In the genomic region with DNA sequence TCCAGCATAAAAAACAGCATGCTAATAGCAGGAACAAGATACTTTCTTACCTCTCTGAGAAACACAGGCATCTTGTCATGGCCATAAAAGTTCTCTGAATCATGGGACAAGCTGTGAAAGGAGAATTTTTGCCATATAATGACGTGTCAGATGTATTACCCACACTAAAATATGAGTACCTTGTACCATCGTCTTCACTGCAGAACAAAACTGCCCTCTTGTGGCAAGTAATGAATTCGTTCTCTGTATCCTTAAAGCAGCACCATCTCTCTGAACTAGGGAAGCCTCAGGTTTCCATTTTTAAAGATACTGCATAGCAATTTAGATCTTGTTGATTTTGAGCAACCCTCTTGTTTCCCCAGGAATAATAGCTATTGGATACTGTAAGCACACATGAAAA, we compare ENCODE assay signal across 8 mouse cellular contexts.
DNase-seq lines count a peak whose midpoint lies in the region; ATAC-seq and TF ChIP-seq lines count a peak whose summit lies in the region.

No protein-coding gene starts in this region.

- H3K4me3 ChIP-seq in neural tube, embryonic 11.5 days (ENCODE audit: low read depth, low read length): no peak overlapping the region
- no peak overlapping the region for H3K4me3 ChIP-seq in cerebellum, adult 2 months (replicated peaks; ENCODE audit: insufficient read depth, low read depth, low read length)
- H3K4me3 ChIP-seq in limb, embryonic 14.5 days (replicated peaks; ENCODE audit: low read length): no peak overlapping the region

- H3K27ac ChIP-seq in neural tube, embryonic 11.5 days (ENCODE audit: low read depth, low read length): no peak overlapping the region
- no peak overlapping the region for H3K27ac ChIP-seq in cerebellum, adult 2 months (ENCODE audit: insufficient read depth, low read length)
- no peak overlapping the region for H3K27ac ChIP-seq in limb, embryonic 14.5 days (replicated peaks; ENCODE audit: low read depth, low read length)

- peak; percentile 28 for DNase-seq in adrenal gland, postnatal 10 days
- no peak for DNase-seq in adrenal gland, adult 8-10 months
- no peak for DNase-seq in neural tube, embryonic 11.5 days (ENCODE audit: low spot score)
- DNase-seq in neural tube, embryonic 10.5 days (ENCODE audit: extremely low spot score, low spot score): no peak
- DNase-seq in cerebellum, adult 2 months: peak in 1 of 2 experiments; percentile 68
- peak; percentile 3 for DNase-seq in hindlimb bud, embryonic 11.5 days (ENCODE audit: extremely low spot score, low read depth, low spot score)
- DNase-seq in limb, embryonic 14.5 days (ENCODE audit: low spot score): peak; percentile 65
- peak; percentile 12 for DNase-seq in right cerebral cortex, postnatal 25 days

- H3K9ac ChIP-seq in neural tube, embryonic 11.5 days (ENCODE audit: low read length): no peak overlapping the region
- no peak overlapping the region for H3K9ac ChIP-seq in limb, embryonic 14.5 days (ENCODE audit: low read depth, low read length, severe bottlenecking)

- peak; percentile 27; the same call in 1 of the 2 replicates for TF ChIP-seq CTCF in cerebellum, adult 2 months (IDR thresholded peaks at IDR 0.05; ENCODE audit: borderline replicate concordance, insufficient read depth, low read depth, low read length)

- H3K27me3 ChIP-seq in neural tube, embryonic 11.5 days (ENCODE audit: control insufficient read depth, insufficient read depth, low read length): no peaks in the 10 kb centered on the region
- H3K27me3 ChIP-seq in cerebellum, adult 2 months (ENCODE audit: control insufficient read depth, insufficient read depth, low read length): no peaks in the 10 kb centered on the region
- H3K27me3 ChIP-seq in limb, embryonic 14.5 days (ENCODE audit: control insufficient read depth, insufficient read depth, low read length): no peaks in the 10 kb centered on the region

- H3K36me3 ChIP-seq in neural tube, embryonic 11.5 days (ENCODE audit: control insufficient read depth, insufficient read depth, low read length): no peaks in the 10 kb centered on the region
- no peaks in the 10 kb centered on the region for H3K36me3 ChIP-seq in limb, embryonic 14.5 days (ENCODE audit: control insufficient read depth, insufficient read depth, low read length)

- H3K4me2 ChIP-seq in neural tube, embryonic 11.5 days (ENCODE audit: low read depth): no peak overlapping the region
- no peak overlapping the region for H3K4me2 ChIP-seq in limb, embryonic 14.5 days (replicated peaks; ENCODE audit: low read depth, low read length, severe bottlenecking)

- 20% methylated on average over 3 of the region's 3 CpGs for WGBS in neural tube, embryonic 11.5 days
- WGBS in cerebellum, adult 2 months: 4% methylated on average over 3 of the region's 3 CpGs
- 13% methylated on average over 3 of the region's 3 CpGs for WGBS in limb, embryonic 14.5 days

- no peaks in the 10 kb centered on the region for H3K4me1 ChIP-seq in neural tube, embryonic 11.5 days (ENCODE audit: control insufficient read depth, insufficient read depth, low read length)
- H3K4me1 ChIP-seq in cerebellum, adult 2 months (ENCODE audit: control insufficient read depth, insufficient read depth, low read length): no peaks in the 10 kb centered on the region
- H3K4me1 ChIP-seq in limb, embryonic 14.5 days (ENCODE audit: control insufficient read depth, insufficient read depth, low read length): no peaks in the 10 kb centered on the region

- ATAC-seq in neural tube, embryonic 11.5 days (ENCODE audit: insufficient read depth, low FRiP score, low TSS enrichment): 0 out of 2 replicates have a peak, but pooled peaks have one; percentile 61
- peak; percentile 26; the same call in 1 of the 2 replicates for ATAC-seq in limb, embryonic 14.5 days (ENCODE audit: low FRiP score, low read depth)

- H3K9me3 ChIP-seq in neural tube, embryonic 11.5 days (ENCODE audit: control insufficient read depth, low read length): no peaks in the 10 kb centered on the region
- H3K9me3 ChIP-seq in limb, embryonic 14.5 days (ENCODE audit: control insufficient read depth, low read length): no peaks in the 10 kb centered on the region

- no peak for TF ChIP-seq POLR2A in cerebellum, adult 2 months (IDR thresholded peaks at IDR 0.05; ENCODE audit: borderline replicate concordance, insufficient read depth, low read length)
- TF ChIP-seq POLR2A in limb, embryonic 14.5 days (IDR thresholded peaks at IDR 0.05; ENCODE audit: borderline replicate concordance, extremely low read depth, insufficient read depth, insufficient read length): no peak

Comparison
In these comparisons a context has a peak if more than half of its experiments do, and no peak if none do; other contexts are left out.
1. DNase-seq: peak in adrenal gland, postnatal 10 days (single experiment), hindlimb bud, embryonic 11.5 days (single experiment), limb, embryonic 14.5 days (single experiment) and right cerebral cortex, postnatal 25 days (single experiment); none in adrenal gland, adult 8-10 months (single experiment), neural tube, embryonic 11.5 days (single experiment) and neural tube, embryonic 10.5 days (single experiment).